Mouse (Mus musculus) MEL (cell line): ENCODE results near the gene Serp1. TPM values are rescaled to one million over a fixed set of nuclear protein-coding genes. Genes with fewer than 3 reads are reported as not detected.
A peak's percentile ranks its signal among the peaks of the same experiment; 100 is the strongest.

ENCODE experiments used
- DNase-seq: peaks from one replicate; pipeline ENCODE4 v3.0.0; 2011; ENCODE audit warnings: low read depth, low spot score
- H3K27ac ChIP-seq: 2 replicates; pipeline ENCODE4 v1.5.1; 2012; ENCODE audit warnings: low read depth, mild to moderate bottlenecking, control low read depth, low read length, moderate library complexity; ENCODE audit not compliant: control insufficient read depth
- H3K27me3 ChIP-seq, 2 experiments: fragments of 150-350 bp in 1 of 2; sonication (generic) in 1 of 2; 2 replicates each; pipeline ENCODE4 v1.6.1; 2012; ENCODE audit warnings: low read length in 2 of 2, mild to moderate bottlenecking in 2 of 2, improper control_type of control experiment in 1 of 2, moderate library complexity in 1 of 2; ENCODE audit not compliant: insufficient read depth in 2 of 2, control insufficient read depth in 1 of 2
- H3K36me3 ChIP-seq, 2 experiments: 2 replicates each; pipeline ENCODE4 v1.6.1; 2012 to 2014; ENCODE audit warnings: low read length in 2 of 2, improper control_type of control experiment in 1 of 2, inconsistent platforms in 1 of 2, mild to moderate bottlenecking in 1 of 2; ENCODE audit not compliant: insufficient read depth in 2 of 2, control insufficient read depth in 1 of 2
- H3K4me1 ChIP-seq, 2 experiments: fragments of 150-350 bp in 1 of 2; sonication (generic) in 1 of 2; 2 replicates each; pipeline ENCODE4 v1.6.1; 2012; ENCODE audit warnings: low read length in 2 of 2, improper control_type of control experiment in 1 of 2, mild to moderate bottlenecking in 1 of 2; ENCODE audit not compliant: insufficient read depth in 2 of 2, control insufficient read depth in 1 of 2
- H3K4me3 ChIP-seq, 2 experiments: fragments of 150-350 bp in 1 of 2; sonication (generic) in 1 of 2; 2 replicates each; pipeline ENCODE4 v1.5.1; 2012; ENCODE audit warnings: low read depth in 2 of 2, low read length in 2 of 2, mild to moderate bottlenecking in 2 of 2, moderate library complexity in 2 of 2, control low read depth in 1 of 2, improper control_type of control experiment in 1 of 2; ENCODE audit not compliant: control insufficient read depth in 1 of 2, insufficient read depth in 1 of 2
- H3K79me2 ChIP-seq: 2 replicates; pipeline ENCODE4 v1.6.1; 2012; ENCODE audit warnings: mild to moderate bottlenecking, low read length, moderate library complexity; ENCODE audit not compliant: control insufficient read depth, poor library complexity, insufficient read depth
- H3K9ac ChIP-seq: 2 replicates; pipeline ENCODE4 v1.6.1; 2012; ENCODE audit warnings: low read depth, mild to moderate bottlenecking, control low read depth, low read length, moderate library complexity; ENCODE audit not compliant: control insufficient read depth, poor library complexity, severe bottlenecking
- H3K9me3 ChIP-seq: fragments of 150-350 bp; sonication (generic); replicated peaks from 2 replicates; pipeline ENCODE4 v1.6.1; 2012; ENCODE audit warnings: mild to moderate bottlenecking, low read length, improper control_type of control experiment, moderate library complexity; ENCODE audit not compliant: insufficient read depth
- CTCF ChIP-seq, 3 experiments: IDR thresholded peaks in 2 of 3; conservative IDR thresholded peaks in 1 of 3; 2 replicates each; pipeline ENCODE4 v1.5.1; 2011 to 2012; ENCODE audit warnings: low read length in 3 of 3, low read depth in 2 of 3, mild to moderate bottlenecking in 2 of 3, improper control_type of control experiment in 1 of 3, inconsistent platforms in 1 of 3, mixed read lengths in 1 of 3, moderate library complexity in 1 of 3; ENCODE audit not compliant: control insufficient read depth in 1 of 3, insufficient read depth in 1 of 3, poor library complexity in 1 of 3, severe bottlenecking in 1 of 3
- EP300 ChIP-seq, 2 experiments: IDR thresholded peaks; 2 replicates each; pipeline ENCODE4 v1.6.1; 2011; ENCODE audit warnings: improper control_type of control experiment in 2 of 2, low read length in 2 of 2, low read depth in 1 of 2, mild to moderate bottlenecking in 1 of 2
- KAT2A ChIP-seq: conservative IDR thresholded peaks from 2 replicates; pipeline ENCODE4 v1.6.1; 2012; ENCODE audit warnings: low read depth, low read length, improper control_type of control experiment, inconsistent platforms
- MAX ChIP-seq: IDR thresholded peaks from 2 replicates; pipeline ENCODE4 v1.6.1; 2011; ENCODE audit warnings: low read length, improper control_type of control experiment
- MEF2A ChIP-seq: IDR thresholded peaks from 2 replicates; pipeline ENCODE4 v1.6.1; 2014; ENCODE audit warnings: low read depth, mild to moderate bottlenecking, inconsistent platforms, low read length, improper control_type of control experiment; ENCODE audit not compliant: poor library complexity, insufficient replicate concordance, severe bottlenecking; ENCODE audit errors: extremely low read depth
- MYB ChIP-seq: IDR thresholded peaks from 2 replicates; pipeline ENCODE4 v1.6.1; 2011; ENCODE audit warnings: mild to moderate bottlenecking, low read depth, low read length, improper control_type of control experiment
- POLR2AphosphoS2 ChIP-seq: IDR thresholded peaks from 2 replicates; pipeline ENCODE4 v1.6.1; 2011; ENCODE audit warnings: low read length, improper control_type of control experiment
- POLR2AphosphoS5 ChIP-seq: IDR thresholded peaks from 2 replicates; pipeline ENCODE4 v1.6.1; 2012; ENCODE audit warnings: low read depth, borderline replicate concordance, mild to moderate bottlenecking, inconsistent platforms, low read length, moderate library complexity, mixed read lengths
- RAD21 ChIP-seq: IDR thresholded peaks from 2 replicates; pipeline ENCODE4 v1.6.1; 2011; ENCODE audit warnings: mild to moderate bottlenecking, low read depth, low read length, improper control_type of control experiment
- SMC3 ChIP-seq: IDR thresholded peaks from 2 replicates; pipeline ENCODE4 v1.6.1; 2011; ENCODE audit warnings: low read depth, low read length, improper control_type of control experiment
- ZC3H11A ChIP-seq: IDR thresholded peaks from 2 replicates; pipeline ENCODE4 v1.6.1; 2012; ENCODE audit warnings: low read depth, mild to moderate bottlenecking, inconsistent platforms, low read length, improper control_type of control experiment
- ZKSCAN1 ChIP-seq: IDR thresholded peaks from 2 replicates; pipeline ENCODE4 v1.6.1; 2012; ENCODE audit warnings: low read depth, mild to moderate bottlenecking, inconsistent platforms, low read length, improper control_type of control experiment, moderate library complexity
- ZNF384 ChIP-seq: IDR thresholded peaks from 2 replicates; pipeline ENCODE4 v1.6.1; 2012; ENCODE audit warnings: low read depth, mild to moderate bottlenecking, inconsistent platforms, low read length, improper control_type of control experiment
- polyA plus RNA-seq, 2 experiments: library from polyadenylated mRNA; stranded (reverse) in 1 of 2; unstranded in 1 of 2; fragments of >175 nt in 1 of 2; fragments of >200 nt in 1 of 2; gene quantifications; 2 replicates each; pipeline versions ENCODE4 v1.2.1 to v1.2.4; 2012; ENCODE audit warnings: low replicate concordance in 2 of 2, low read depth in 1 of 2; ENCODE audit not compliant: insufficient read length in 2 of 2, insufficient read depth in 1 of 2, missing spikeins in 1 of 2
- total RNA-seq: library from RNA; depleted of rRNA; stranded (reverse); fragments of 300-350 nt; gene quantifications from 2 replicates; pipeline ENCODE4 v1.2.3, GENCODE M21; 2012

The Serp1 gene
- total and polyA plus RNA-seq, 3 experiments, result 80.5 to 96.3 (median 83.8) TPM

- no peaks in the 10 kb centered on the region for H3K79me2 ChIP-seq
- H3K9me3 ChIP-seq, result no peaks in the 10 kb centered on the region
- TF ChIP-seq POLR2AphosphoS5, result no peak
- peak; percentile 50 for TF ChIP-seq RAD21
- no peak for TF ChIP-seq EP300 (IDR thresholded peaks at IDR 0.05; ENCODE audit: low read depth in 1 of 2, low read length in 2 of 2)
- no peak for TF ChIP-seq MEF2A
- TF ChIP-seq KAT2A, result no peak
- no peak for TF ChIP-seq ZKSCAN1
- peak; percentile 13 to 59 (median 47); a peak in 3 of 6 replicates for TF ChIP-seq CTCF (IDR thresholded peaks at IDR 0.05 in 2 of 3, conservative IDR thresholded peaks at IDR 0.05 in 1 of 3; ENCODE audit: control insufficient read depth in 1 of 3, insufficient read depth in 1 of 3, low read depth in 2 of 3, low read length in 3 of 3, poor library complexity in 1 of 3, severe bottlenecking in 1 of 3)
- TF ChIP-seq POLR2AphosphoS2, result no peak
- TF ChIP-seq MAX, result no peak
- TF ChIP-seq SMC3, result peak; percentile 64
- TF ChIP-seq ZC3H11A, result peak; percentile 60
- peak overlapping the region; percentile 56 for H3K9ac ChIP-seq
- DNase-seq, result peak; percentile 39
- no peak overlapping the region for H3K27ac ChIP-seq
- peak overlapping the region; percentile 23 to 62; a peak in 3 of 4 replicates for H3K4me3 ChIP-seq
- H3K4me1 ChIP-seq, result peaks cover 0 to 2% of the 10 kb centered on the region in 2 experiments; a peak in 1 of 4 replicates
- no peaks in the 10 kb centered on the region; a peak in 1 of 4 replicates for H3K36me3 ChIP-seq
- no peaks in the 10 kb centered on the region; a peak in 1 of 4 replicates for H3K27me3 ChIP-seq
These were observed 37.5 kb downstream of the Serp1 start for GRCm38 (mm10) chr3:58487999-58488775.

GRCm38 (mm10) chr3:58487121-58487520 lies 38.6 kb downstream of the Serp1 start:
- Histone ChIP-seq H3K79me2 (no peaks in the 10 kb centered on the region), H3K4me1 (peaks cover 0 to 2% of the 10 kb centered on the region in 2 experiments; a peak in 1 of 4 replicates), H3K9me3 (no peaks in the 10 kb centered on the region), H3K27ac (no peak overlapping the region), H3K27me3 (no peaks in the 10 kb centered on the region), H3K36me3 (no peaks in the 10 kb centered on the region; a peak in 1 of 4 replicates), H3K9ac (no peak overlapping the region), H3K4me3 (no peak overlapping the region)
- DNase-seq, result peak; percentile 55
- TF ChIP-seq SMC3 (peak; percentile 39), ZNF384 (no peak), MYB (no peak), RAD21 (peak; percentile 60), CTCF (IDR thresholded peaks at IDR 0.05 in 2 of 3, conservative IDR thresholded peaks at IDR 0.05 in 1 of 3; ENCODE audit: control insufficient read depth in 1 of 3, insufficient read depth in 1 of 3, low read depth in 2 of 3, low read length in 3 of 3, poor library complexity in 1 of 3, severe bottlenecking in 1 of 3) (peak; percentile 51 to 54 (median 54))
